Mouse (Mus musculus): ENCODE results near the gene Atrnl1. TPM values are rescaled to one million over a fixed set of nuclear protein-coding genes. Genes with fewer than 3 reads are reported as not detected.
A peak's percentile ranks its signal among the peaks of the same experiment; 100 is the strongest.

The Atrnl1 gene
- polyA plus RNA-seq, 3 experiments from 2014 or later: 0.12 to 0.28 (median 0.16) TPM

- ATAC-seq: no peak
Observed at GRCm38 (mm10) chr19:58082751-58083150, 471.9 kb downstream of the Atrnl1 start.

- no peak for ATAC-seq
Observed at GRCm38 (mm10) chr19:58084826-58085225, 474.0 kb downstream of the Atrnl1 start.

- ATAC-seq: no peak
Observed at GRCm38 (mm10) chr19:58086734-58087133, 475.9 kb downstream of the Atrnl1 start.

GRCm38 (mm10) chr19:58087901-58088300, 477.1 kb downstream of the Atrnl1 start:
- ATAC-seq: no peak

- no peak for ATAC-seq
Observed at GRCm38 (mm10) chr19:58088433-58088832, 477.6 kb downstream of the Atrnl1 start.

GRCm38 (mm10) chr19:58091911-58092310, 481.1 kb downstream of the Atrnl1 start:
- no peak for ATAC-seq

GRCm38 (mm10) chr19:58094781-58095543, 484.1 kb downstream of the Atrnl1 start:
- ATAC-seq: no peak

GRCm38 (mm10) chr19:58095776-58096175, 484.9 kb downstream of the Atrnl1 start:
- ATAC-seq: peak; percentile 28

- no peak for ATAC-seq
Observed at GRCm38 (mm10) chr19:58097195-58097594, 486.4 kb downstream of the Atrnl1 start.

- no peak for ATAC-seq
Observed at GRCm38 (mm10) chr19:58099539-58099938, 488.7 kb downstream of the Atrnl1 start.

- ATAC-seq: no peak
Observed at GRCm38 (mm10) chr19:58100381-58100780, 489.5 kb downstream of the Atrnl1 start.

- ATAC-seq: peak; percentile 52
Observed at GRCm38 (mm10) chr19:58104544-58104943, 493.7 kb downstream of the Atrnl1 start.

- no peak for ATAC-seq
Observed at GRCm38 (mm10) chr19:58107632-58108031, 496.8 kb downstream of the Atrnl1 start.

- ATAC-seq: no peak
Observed at GRCm38 (mm10) chr19:58110491-58110890, 499.7 kb downstream of the Atrnl1 start.

- ATAC-seq: no peak
Observed at GRCm38 (mm10) chr19:58111291-58111690, 500.5 kb downstream of the Atrnl1 start.

- ATAC-seq: no peak
Observed at GRCm38 (mm10) chr19:58112151-58112550, 501.3 kb downstream of the Atrnl1 start.

- ATAC-seq: peak; percentile 32
Observed at GRCm38 (mm10) chr19:58113092-58113731, 502.4 kb downstream of the Atrnl1 start.

GRCm38 (mm10) chr19:58117595-58117994, 506.8 kb downstream of the Atrnl1 start:
- ATAC-seq: no peak

- no peak for ATAC-seq
Observed at GRCm38 (mm10) chr19:58118141-58118835, 507.5 kb downstream of the Atrnl1 start.

GRCm38 (mm10) chr19:58118864-58119263, 508.0 kb downstream of the Atrnl1 start:
- no peak for ATAC-seq

GRCm38 (mm10) chr19:58119681-58120173, 508.9 kb downstream of the Atrnl1 start:
- no peak for ATAC-seq

GRCm38 (mm10) chr19:58120661-58121060, 509.8 kb downstream of the Atrnl1 start:
- ATAC-seq: no peak

- ATAC-seq: no peak
Observed at GRCm38 (mm10) chr19:58121628-58122027, 510.8 kb downstream of the Atrnl1 start.

All from inflammation-experienced regulatory T-cells, adult 6 months (primary cell).